Mouse (Mus musculus): ENCODE measurements around the gene Pigl. TPM values are rescaled to one million over a fixed set of nuclear protein-coding genes. Genes with fewer than 3 reads are reported as not detected.
"Not testable (repeated sequence)": the region's sequence is repeated elsewhere in the genome, so short reads cannot be mapped to it uniquely, and the experiment has no call there.

The Pigl gene
- polyA plus RNA-seq, 1 experiment: 7.1 TPM

DNA sequence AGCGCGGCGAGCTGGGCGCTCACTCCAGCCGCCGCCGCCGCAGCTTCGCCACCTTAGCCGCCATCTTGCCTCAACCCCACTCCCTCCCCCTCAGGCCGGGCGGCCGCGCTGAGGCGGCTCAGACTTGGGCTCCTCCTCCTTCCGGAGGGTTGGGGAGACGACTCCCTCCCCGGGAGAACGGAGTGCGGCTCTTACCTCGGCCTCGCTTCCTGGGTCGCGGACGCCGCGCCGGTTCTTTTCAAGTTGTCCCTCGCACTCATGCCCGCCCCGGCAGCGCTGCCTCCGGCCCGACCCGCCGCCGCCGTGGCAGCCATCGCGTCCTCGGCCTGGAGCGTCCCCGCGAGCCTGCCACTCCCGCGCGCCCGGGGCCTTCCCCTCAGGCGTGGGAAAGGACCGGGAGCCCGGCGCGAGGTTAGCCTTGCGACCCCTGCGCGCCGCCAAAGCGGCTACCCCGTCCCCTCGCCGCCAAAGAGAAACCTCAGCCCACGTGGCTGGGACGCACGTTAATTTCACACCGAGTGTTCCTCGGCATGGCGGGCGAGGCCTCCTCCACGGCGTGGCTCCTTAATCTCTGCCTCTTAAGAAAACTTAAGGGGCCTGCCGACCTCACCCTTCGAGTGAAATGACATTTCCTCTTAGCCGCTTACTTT is 894 bp upstream of the Pigl start:
- WGBS: 1% methylated on average over 70 of the region's 73 CpGs
- Histone ChIP-seq H3K27ac (ENCODE audit: insufficient read depth, low read depth, low read length) (peak overlapping the region; percentile 94), H3K4me3 (ENCODE audit: insufficient read depth, low read depth, low read length) (peak overlapping the region; percentile 97), H3K27me3 (replicated peaks; ENCODE audit: control insufficient read depth, insufficient read depth, low read length) (no peaks in the 10 kb centered on the region), H3K4me1 (ENCODE audit: control insufficient read depth, insufficient read depth, low read length) (no peaks in the 10 kb centered on the region), H3K36me3 (ENCODE audit: control insufficient read depth, insufficient read depth, low read length) (no peaks in the 10 kb centered on the region)
- DNase-seq: peak; percentile 94
- TF ChIP-seq CTCF (conservative IDR thresholded peaks at IDR 0.05; ENCODE audit: insufficient read depth, insufficient read length, low read depth, low read length) (no peak), POLR2A (IDR thresholded peaks at IDR 0.05; ENCODE audit: low read depth, low read length) (peak; percentile 82)

GRCm38 (mm10) chr11:62457891-62458270 is 379 bp upstream of the Pigl start:
- Histone ChIP-seq H3K4me1 (ENCODE audit: control insufficient read depth, insufficient read depth, low read length) (no peaks in the 10 kb centered on the region; the same call in 1 of the 2 replicates), H3K27ac (ENCODE audit: insufficient read depth, low read depth, low read length) (peak overlapping the region; percentile 94), H3K36me3 (ENCODE audit: control insufficient read depth, insufficient read depth, low read length) (no peaks in the 10 kb centered on the region), H3K4me3 (ENCODE audit: insufficient read depth, low read depth, low read length) (peak overlapping the region; percentile 97), H3K27me3 (replicated peaks; ENCODE audit: control insufficient read depth, insufficient read depth, low read length) (no peaks in the 10 kb centered on the region)
- no peak for DNase-seq
- 1% methylated on average over 18 of the region's 18 CpGs for WGBS
- TF ChIP-seq CTCF (conservative IDR thresholded peaks at IDR 0.05; ENCODE audit: insufficient read depth, insufficient read length, low read depth, low read length) (no peak), POLR2A (IDR thresholded peaks at IDR 0.05; ENCODE audit: low read depth, low read length) (no peak)

GRCm38 (mm10) chr11:62458780-62459179 is 520 bp downstream of the Pigl start:
- 1% methylated on average over 9 of the region's 9 CpGs for WGBS
- peak overlapping the region; percentile 94 for H3K27ac ChIP-seq (ENCODE audit: insufficient read depth, low read depth, low read length)
- DNase-seq: no peak
- H3K4me3 ChIP-seq (ENCODE audit: insufficient read depth, low read depth, low read length): peak overlapping the region; percentile 97
- TF ChIP-seq CTCF (conservative IDR thresholded peaks at IDR 0.05; ENCODE audit: insufficient read depth, insufficient read length, low read depth, low read length) (no peak), POLR2A (IDR thresholded peaks at IDR 0.05; ENCODE audit: low read depth, low read length) (no peak)
- H3K4me1 ChIP-seq (ENCODE audit: control insufficient read depth, insufficient read depth, low read length): no peaks in the 10 kb centered on the region; the same call in 1 of the 2 replicates
- no peaks in the 10 kb centered on the region for H3K36me3 ChIP-seq (ENCODE audit: control insufficient read depth, insufficient read depth, low read length)
- H3K27me3 ChIP-seq (replicated peaks; ENCODE audit: control insufficient read depth, insufficient read depth, low read length): no peaks in the 10 kb centered on the region

- not testable (repeated sequence) for H3K4me3 ChIP-seq (ENCODE audit: insufficient read depth, low read depth, low read length); H3K36me3 ChIP-seq (ENCODE audit: control insufficient read depth, insufficient read depth, low read length); H3K27me3 ChIP-seq (replicated peaks; ENCODE audit: control insufficient read depth, insufficient read depth, low read length); H3K4me1 ChIP-seq (ENCODE audit: control insufficient read depth, insufficient read depth, low read length); DNase-seq; H3K27ac ChIP-seq (ENCODE audit: insufficient read depth, low read depth, low read length)
- WGBS: 97% methylated on average over 1 of the region's 1 CpGs
These were observed 4.3 kb downstream of the Pigl start for GRCm38 (mm10) chr11:62462529-62462928.

GRCm38 (mm10) chr11:62463225-62463915 is 5.1 kb downstream of the Pigl start:
- H3K27me3 ChIP-seq (replicated peaks; ENCODE audit: control insufficient read depth, insufficient read depth, low read length): no peaks in the 10 kb centered on the region
- H3K27ac ChIP-seq (ENCODE audit: insufficient read depth, low read depth, low read length): peak overlapping the region; percentile 48; the same call in 1 of the 2 replicates
- H3K36me3 ChIP-seq (ENCODE audit: control insufficient read depth, insufficient read depth, low read length): no peaks in the 10 kb centered on the region
- 30% methylated on average over 2 of the region's 2 CpGs for WGBS
- no peaks in the 10 kb centered on the region; the same call in 1 of the 2 replicates for H3K4me1 ChIP-seq (ENCODE audit: control insufficient read depth, insufficient read depth, low read length)
- TF ChIP-seq CTCF (conservative IDR thresholded peaks at IDR 0.05; ENCODE audit: insufficient read depth, insufficient read length, low read depth, low read length) (no peak), POLR2A (IDR thresholded peaks at IDR 0.05; ENCODE audit: low read depth, low read length) (no peak)
- peak; percentile 46 for DNase-seq
- no peak overlapping the region for H3K4me3 ChIP-seq (ENCODE audit: insufficient read depth, low read depth, low read length)

DNA sequence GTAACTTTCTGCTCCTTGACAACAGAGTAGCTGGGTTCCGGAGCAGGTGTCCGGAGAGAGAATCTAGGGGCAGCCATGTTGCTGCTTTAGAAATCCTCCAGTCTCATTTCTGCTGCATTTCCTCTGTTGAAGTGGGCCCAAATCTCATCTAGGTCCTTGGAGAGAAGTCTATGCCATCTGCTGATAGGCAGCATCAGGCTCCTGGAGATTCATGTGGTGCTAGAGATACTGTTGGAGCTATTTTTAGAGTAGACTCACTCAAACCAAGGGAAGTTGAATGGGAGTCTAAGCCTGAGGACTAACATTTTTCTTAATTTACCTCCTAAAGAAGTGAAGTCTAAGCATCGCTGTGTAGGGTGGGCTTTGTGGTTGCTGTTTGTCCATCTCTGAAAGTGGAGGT is 6.4 kb downstream of the Pigl start:
- no peak for TF ChIP-seq CTCF (conservative IDR thresholded peaks at IDR 0.05; ENCODE audit: insufficient read depth, insufficient read length, low read depth, low read length)
- no peak for TF ChIP-seq POLR2A (IDR thresholded peaks at IDR 0.05; ENCODE audit: low read depth, low read length)
- Histone ChIP-seq H3K27me3 (replicated peaks; ENCODE audit: control insufficient read depth, insufficient read depth, low read length) (no peaks in the 10 kb centered on the region), H3K4me3 (ENCODE audit: insufficient read depth, low read depth, low read length) (no peak overlapping the region), H3K36me3 (ENCODE audit: control insufficient read depth, insufficient read depth, low read length) (no peaks in the 10 kb centered on the region), H3K27ac (ENCODE audit: insufficient read depth, low read depth, low read length) (no peak overlapping the region), H3K4me1 (ENCODE audit: control insufficient read depth, insufficient read depth, low read length) (no peaks in the 10 kb centered on the region; the same call in 1 of the 2 replicates)
- no peak for DNase-seq
- 96% methylated on average over 3 of the region's 3 CpGs for WGBS

DNA sequence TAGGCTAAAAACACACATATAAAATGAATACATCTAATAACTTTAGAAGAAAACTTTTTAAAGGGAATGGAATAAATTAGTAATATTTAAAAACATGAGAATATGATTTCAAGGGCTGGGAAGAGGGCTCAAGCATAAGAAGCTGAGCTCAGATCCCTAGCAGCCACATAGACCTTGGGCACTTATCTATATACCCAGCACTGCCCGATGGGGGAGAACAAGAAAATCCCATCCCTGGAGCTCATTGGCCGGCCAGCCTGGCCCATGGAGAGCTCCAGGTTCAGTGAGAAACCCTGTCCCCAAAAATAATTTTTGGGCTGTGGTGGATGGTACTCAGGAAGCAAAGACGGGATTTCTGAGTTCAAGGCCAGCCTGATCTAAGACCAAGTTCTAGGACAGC is 7.6 kb downstream of the Pigl start:
- Histone ChIP-seq H3K27ac (ENCODE audit: insufficient read depth, low read depth, low read length) (no peak overlapping the region), H3K4me1 (ENCODE audit: control insufficient read depth, insufficient read depth, low read length) (no peaks in the 10 kb centered on the region; the same call in 1 of the 2 replicates), H3K4me3 (ENCODE audit: insufficient read depth, low read depth, low read length) (no peak overlapping the region), H3K27me3 (replicated peaks; ENCODE audit: control insufficient read depth, insufficient read depth, low read length) (no peaks in the 10 kb centered on the region), H3K36me3 (ENCODE audit: control insufficient read depth, insufficient read depth, low read length) (no peaks in the 10 kb centered on the region)
- DNase-seq: no peak
- 96% methylated on average over 3 of the region's 3 CpGs for whole genome bisulfite sequencing
- TF ChIP-seq POLR2A (IDR thresholded peaks at IDR 0.05; ENCODE audit: low read depth, low read length): no peak
